Mouse (Mus musculus) heart, postnatal 0 days (tissue): Measurements from ENCODE around the gene Tmem238l. TPM values are rescaled to one million over a fixed set of nuclear protein-coding genes. Genes with fewer than 3 reads are reported as not detected.

Experiments used
- ATAC-seq: fragments of 200-750 bp; cut with Nextera tagmentation; 2 replicates; pipeline ENCODE4 v1.8.0; 2017; ENCODE audit warnings: low read depth, moderate number of reproducible peaks, moderate library complexity; ENCODE audit not compliant: insufficient read depth
- DNase-seq: peaks from one replicate; pipeline ENCODE4 v3.0.0-alpha.2; 2016; ENCODE audit warnings: low spot score
- H3K27ac ChIP-seq: fragments of 300-500 bp; sonication (generic); 2 replicates; pipeline ENCODE4 v1.5.1; 2014; ENCODE audit warnings: low read depth, mild to moderate bottlenecking
- H3K27me3 ChIP-seq: fragments of 300-500 bp; sonication (generic); 2 replicates; pipeline ENCODE4 v1.6.1; 2014; ENCODE audit warnings: low read length, mixed read lengths; ENCODE audit not compliant: control insufficient read depth, insufficient read depth
- H3K36me3 ChIP-seq: fragments of 300-500 bp; sonication (generic); replicated peaks from 2 replicates; pipeline ENCODE4 v1.6.1; 2014; ENCODE audit warnings: low read length, mixed read lengths; ENCODE audit not compliant: control insufficient read depth, insufficient read depth
- H3K4me1 ChIP-seq: fragments of 300-500 bp; sonication (generic); 2 replicates; pipeline ENCODE4 v1.6.1; 2014; ENCODE audit warnings: antibody characterized with exemption; ENCODE audit not compliant: control insufficient read depth, insufficient read depth
- H3K4me2 ChIP-seq: fragments of 300-500 bp; sonication (generic); 2 replicates; pipeline ENCODE4 v1.6.1; 2014; ENCODE audit warnings: low read depth, mild to moderate bottlenecking, low read length, moderate library complexity
- H3K4me3 ChIP-seq: fragments of 300-500 bp; sonication (generic); 2 replicates; pipeline ENCODE4 v1.5.1; 2014; ENCODE audit warnings: low read depth, low read length
- H3K9ac ChIP-seq: fragments of 300-500 bp; sonication (generic); replicated peaks from 2 replicates; pipeline ENCODE4 v1.6.1; 2014; ENCODE audit warnings: low read depth, low read length, mixed read lengths
- H3K9me3 ChIP-seq: fragments of 300-500 bp; sonication (generic); replicated peaks from 2 replicates; pipeline ENCODE4 v1.6.1; 2016; ENCODE audit warnings: low read length; ENCODE audit not compliant: control insufficient read depth
- CTCF ChIP-seq: IDR thresholded peaks from 2 replicates; pipeline ENCODE4 v1.5.1; 2016; ENCODE audit warnings: antibody characterized with exemption, control low read depth, low read depth
- EP300 ChIP-seq: IDR thresholded peaks from 2 replicates; pipeline ENCODE4 v1.6.1; 2016; ENCODE audit warnings: antibody characterized with exemption, low read depth
- WGBS: fragments of 180-500 bp; shearing (Covaris S2); extraction: QIAGEN DNeasy Blood & Tissue Kit; methylation state at CpG from one replicate; pipeline ENCODE4 v1.1.7; 2014; 5-methylcytosine and 5-hydroxymethylcytosine counted together
- polyA plus RNA-seq: library from polyadenylated mRNA; unstranded; fragments of >200 nt; fragmentation: Nextera tagmentation; extraction: Ambion mirVana; gene quantifications from 2 replicates; pipeline ENCODE4 v1.2.1, GENCODE M21; 2015
- total RNA-seq: library from RNA; depleted of rRNA; stranded (reverse); fragments of >200 nt; gene quantifications from 2 replicates; pipeline ENCODE4 v1.2.3, GENCODE M21; 2014; ENCODE audit warnings: low replicate concordance; rRNA removed

Tmem238l gene
- total and polyA plus RNA-seq, 2 experiments from 2014 or later = 0.36 TPM; not detected in 1

- WGBS = 38% methylated on average over 2 of the region's 2 CpGs
- H3K4me2 ChIP-seq = no peak overlapping the region
- no peak overlapping the region for H3K9ac ChIP-seq
- no peaks in the 10 kb centered on the region for H3K36me3 ChIP-seq
- peaks cover 9% of the 10 kb centered on the region for H3K4me1 ChIP-seq
- no peak overlapping the region for H3K4me3 ChIP-seq
- no peak overlapping the region for H3K27ac ChIP-seq
- H3K27me3 ChIP-seq = no peaks in the 10 kb centered on the region
- no peak for ATAC-seq
- no peak for DNase-seq
- H3K9me3 ChIP-seq = no peaks in the 10 kb centered on the region
- TF ChIP-seq EP300 = no peak
- no peak for TF ChIP-seq CTCF
These were observed 46.5 kb downstream of the Tmem238l start for GRCm38 (mm10) chr11:67002911-67003310.

- no peak overlapping the region for H3K4me2 ChIP-seq
- no peaks in the 10 kb centered on the region for H3K27me3 ChIP-seq
- TF ChIP-seq CTCF = no peak
- no peak for TF ChIP-seq EP300
- H3K9me3 ChIP-seq = no peaks in the 10 kb centered on the region
- no peak overlapping the region for H3K4me3 ChIP-seq
- DNase-seq = no peak
- no peaks in the 10 kb centered on the region for H3K36me3 ChIP-seq
- no peak overlapping the region for H3K27ac ChIP-seq
- no peak overlapping the region; the same call in 1 of the 2 replicates for H3K9ac ChIP-seq
- ATAC-seq = no peak
- 0 out of 2 replicates have a peak, but pooled peaks cover 6% of the 10 kb centered on the region for H3K4me1 ChIP-seq
- 68% methylated on average over 8 of the region's 8 CpGs for WGBS
These were observed 51.5 kb downstream of the Tmem238l start for GRCm38 (mm10) chr11:67007961-67008360.

GRCm38 (mm10) chr11:67008528-67008927 is 52.1 kb downstream of the Tmem238l start:
- no peak for DNase-seq
- ATAC-seq = no peak
- TF ChIP-seq EP300 (no peak), CTCF (no peak)
- Histone ChIP-seq H3K4me2 (no peak overlapping the region), H3K4me3 (no peak overlapping the region), H3K4me1 (0 out of 2 replicates have a peak, but pooled peaks cover 6% of the 10 kb centered on the region), H3K36me3 (no peaks in the 10 kb centered on the region), H3K9me3 (no peaks in the 10 kb centered on the region), H3K9ac (no peak overlapping the region), H3K27me3 (no peaks in the 10 kb centered on the region), H3K27ac (no peak overlapping the region)
- WGBS = 91% methylated on average over 4 of the region's 4 CpGs

GRCm38 (mm10) chr11:67010430-67010829 is 54.0 kb downstream of the Tmem238l start:
- no peak for TF ChIP-seq EP300
- TF ChIP-seq CTCF = peak; percentile 40; the same call in 1 of the 2 replicates
- peak; percentile 47 for DNase-seq
- no peaks in the 10 kb centered on the region for H3K9me3 ChIP-seq
- H3K4me3 ChIP-seq = no peak overlapping the region
- 0 out of 2 replicates have a peak, but pooled peaks cover 6% of the 10 kb centered on the region for H3K4me1 ChIP-seq
- H3K27me3 ChIP-seq = no peaks in the 10 kb centered on the region
- no peaks in the 10 kb centered on the region for H3K36me3 ChIP-seq
- no peak overlapping the region for H3K27ac ChIP-seq
- 6% methylated on average over 8 of the region's 8 CpGs for WGBS
- H3K9ac ChIP-seq = no peak overlapping the region
- peak; percentile 83 for ATAC-seq
- peak overlapping the region; percentile 34 for H3K4me2 ChIP-seq

GRCm38 (mm10) chr11:67011635-67012034 is 55.2 kb downstream of the Tmem238l start:
- no peak for ATAC-seq
- Histone ChIP-seq H3K4me1 (0 out of 2 replicates have a peak, but pooled peaks cover 6% of the 10 kb centered on the region), H3K9ac (no peak overlapping the region), H3K9me3 (no peaks in the 10 kb centered on the region), H3K4me3 (no peak overlapping the region), H3K27me3 (no peaks in the 10 kb centered on the region), H3K4me2 (no peak overlapping the region), H3K36me3 (no peaks in the 10 kb centered on the region), H3K27ac (no peak overlapping the region)
- TF ChIP-seq EP300 (no peak), CTCF (no peak)
- DNase-seq = no peak
- 72% methylated on average over 4 of the region's 4 CpGs for WGBS

Other genes with a start within 250 kb of the Tmem238l start
- gene Pirt, start 44.7 kb upstream of the Tmem238l start, total RNA-seq = 18.7 and 24.5 TPM in 2 replicates
- 10.5 and 15.0 TPM in 2 replicates for gene Pirt, start 44.7 kb upstream of the Tmem238l start, polyA plus RNA-seq
- not detected in 2 replicates for gene Tmem220, start 68.5 kb downstream of the Tmem238l start, total RNA-seq
- 1.7 and 2.3 TPM in 2 replicates for gene Tmem220, start 68.5 kb downstream of the Tmem238l start, polyA plus RNA-seq
- gene Adprm, start 96.0 kb downstream of the Tmem238l start, total RNA-seq = 4.2 and 11.6 TPM in 2 replicates
- gene Adprm, start 96.0 kb downstream of the Tmem238l start, polyA plus RNA-seq = 15.9 and 19.2 TPM in 2 replicates
- gene Sco1, start 96.0 kb downstream of the Tmem238l start, total RNA-seq = 8.2 and 13.1 TPM in 2 replicates
- 15.4 and 15.8 TPM in 2 replicates for gene Sco1, start 96.0 kb downstream of the Tmem238l start, polyA plus RNA-seq
- gene Myh3, start 121.7 kb downstream of the Tmem238l start, total RNA-seq = 1.4 TPM in 1 of 2 replicates, not detected in the other
- 0.01 TPM in 1 of 2 replicates, not detected in the other for gene Myh3, start 121.7 kb downstream of the Tmem238l start, polyA plus RNA-seq
- 0.08 TPM in 2 replicates for gene Myh2, start 214.4 kb downstream of the Tmem238l start, total RNA-seq
- gene Myh2, start 214.4 kb downstream of the Tmem238l start, polyA plus RNA-seq = not detected in 2 replicates
- 0.15 and 2.5 TPM in 2 replicates for gene Myh1, start 243.4 kb downstream of the Tmem238l start, total RNA-seq
- 0.04 TPM in 1 of 2 replicates, not detected in the other for gene Myh1, start 243.4 kb downstream of the Tmem238l start, polyA plus RNA-seq